Mouse (Mus musculus) liver, postnatal 0 days (tissue): ENCODE data around the gene Olfr31.

Experiments
- CTCF ChIP-seq: sonication (generic); IDR thresholded peaks from 2 replicates; pipeline ENCODE4 v1.5.1; 2016; ENCODE audit warnings: antibody characterized with exemption, low read depth
- EP300 ChIP-seq: IDR thresholded peaks from 2 replicates; pipeline ENCODE4 v1.6.1; 2016; ENCODE audit warnings: antibody characterized with exemption, low read depth, mild to moderate bottlenecking

GRCm38 (mm10) chr14:14345948-14346812, 23.6 kb downstream of the Olfr31 start, which contains the start of gene Il3ra:
- TF ChIP-seq EP300, result no peak
- no peak for TF ChIP-seq CTCF
